Mouse (Mus musculus) CH12.LX (cell line): ENCODE results near the gene Tectb. TPM values are rescaled to one million over a fixed set of nuclear protein-coding genes. Genes with fewer than 3 reads are reported as not detected.

Source experiments
- DNase-seq: peaks from one replicate; pipeline ENCODE4 v3.0.0-alpha.2; 2013; ENCODE audit errors: extremely low read depth
- H3K27ac ChIP-seq: 2 replicates; pipeline ENCODE4 v1.5.1; 2012; ENCODE audit warnings: low read depth, mild to moderate bottlenecking, control low read depth, moderate library complexity; ENCODE audit not compliant: insufficient read depth
- H3K27me3 ChIP-seq: replicated peaks from 2 replicates; pipeline ENCODE3; 2012; ENCODE audit warnings: inconsistent platforms
- H3K36me3 ChIP-seq, 2 experiments: replicated peaks in 1 of 2; 2 replicates each; pipeline versions ENCODE3 to v1.6.1; 2012; ENCODE audit warnings: inconsistent platforms in 1 of 2, low read length in 1 of 2, mild to moderate bottlenecking in 1 of 2, mixed read lengths in 1 of 2, moderate library complexity in 1 of 2; ENCODE audit not compliant: control insufficient read depth in 1 of 2, insufficient read depth in 1 of 2
- H3K4me1 ChIP-seq, 2 experiments: 2 replicates each; pipeline ENCODE4 v1.6.1; 2012; ENCODE audit warnings: inconsistent platforms in 1 of 2, moderate library complexity in 1 of 2; ENCODE audit not compliant: insufficient read depth in 2 of 2, control insufficient read depth in 1 of 2
- H3K4me2 ChIP-seq: 2 replicates; pipeline ENCODE4 v1.6.1; 2012; ENCODE audit warnings: low read depth, mild to moderate bottlenecking, control low read depth; ENCODE audit not compliant: poor library complexity, insufficient read depth, severe bottlenecking
- H3K4me3 ChIP-seq, 3 experiments: fragments of 150-350 bp in 1 of 3; sonication (generic) in 1 of 3; replicated peaks in 1 of 3; 2 replicates each; pipeline versions ENCODE3 to v1.5.1; 2011 to 2012; ENCODE audit warnings: low read depth in 2 of 3, low read length in 2 of 3, mild to moderate bottlenecking in 2 of 3, moderate library complexity in 2 of 3, control low read depth in 1 of 3, improper control_type of control experiment in 1 of 3, inconsistent platforms in 1 of 3, mixed read lengths in 1 of 3; ENCODE audit not compliant: poor library complexity in 1 of 3
- H3K79me2 ChIP-seq: replicated peaks from 2 replicates; pipeline ENCODE4 v1.6.1; 2012; ENCODE audit warnings: mild to moderate bottlenecking, moderate library complexity; ENCODE audit not compliant: control insufficient read depth, poor library complexity, insufficient read depth, severe bottlenecking; ENCODE audit errors: extremely low read depth
- H3K9ac ChIP-seq: 2 replicates; pipeline ENCODE4 v1.6.1; 2012; ENCODE audit warnings: low read depth, mild to moderate bottlenecking, control low read depth, moderate library complexity; ENCODE audit not compliant: insufficient read depth
- H3K9me3 ChIP-seq: replicated peaks from 2 replicates; pipeline ENCODE3; 2012; ENCODE audit warnings: low read length, inconsistent platforms, mixed read lengths
- BHLHE40 ChIP-seq: IDR thresholded peaks from 2 replicates; pipeline ENCODE4 v1.6.1; 2011; ENCODE audit warnings: mild to moderate bottlenecking, low read depth, low read length, improper control_type of control experiment
- CHD1 ChIP-seq: IDR thresholded peaks from 2 replicates; pipeline ENCODE4 v1.6.1; 2012; ENCODE audit warnings: low read depth, low read length, improper control_type of control experiment, inconsistent platforms
- CTCF ChIP-seq, 2 experiments: IDR thresholded peaks in 1 of 2; conservative IDR thresholded peaks in 1 of 2; 2 replicates each; pipeline ENCODE4 v1.5.1; 2011 to 2012; ENCODE audit warnings: low read depth in 2 of 2, low read length in 2 of 2, improper control_type of control experiment in 1 of 2, inconsistent platforms in 1 of 2, mild to moderate bottlenecking in 1 of 2, moderate library complexity in 1 of 2
- E2F4 ChIP-seq: IDR thresholded peaks from 2 replicates; pipeline ENCODE4 v1.6.1; 2011; ENCODE audit warnings: low read depth, low read length, improper control_type of control experiment; ENCODE audit not compliant: insufficient replicate concordance
- ELF1 ChIP-seq: IDR thresholded peaks from 2 replicates; pipeline ENCODE4 v1.6.1; 2014; ENCODE audit warnings: low read depth, mild to moderate bottlenecking, inconsistent platforms, low read length, improper control_type of control experiment
- EP300 ChIP-seq: IDR thresholded peaks from 2 replicates; pipeline ENCODE4 v1.6.1; 2011; ENCODE audit warnings: low read length, improper control_type of control experiment
- GABPA ChIP-seq: IDR thresholded peaks from 2 replicates; pipeline ENCODE4 v1.6.1; 2012; ENCODE audit warnings: low read depth, low read length, improper control_type of control experiment, inconsistent platforms; ENCODE audit not compliant: insufficient replicate concordance
- IRF4 ChIP-seq: IDR thresholded peaks from 2 replicates; pipeline ENCODE4 v1.6.1; 2014; ENCODE audit warnings: low read depth, mild to moderate bottlenecking, inconsistent platforms, low read length, improper control_type of control experiment
- JUN ChIP-seq: IDR thresholded peaks from 2 replicates; pipeline ENCODE4 v1.6.1; 2011; ENCODE audit warnings: low read depth, mild to moderate bottlenecking, low read length, improper control_type of control experiment, moderate library complexity; ENCODE audit not compliant: insufficient read depth
- JUND ChIP-seq: conservative IDR thresholded peaks from 2 replicates; pipeline ENCODE4 v1.6.1; 2011; ENCODE audit warnings: low read depth, low read length, improper control_type of control experiment
- KAT2A ChIP-seq: IDR thresholded peaks from 2 replicates; pipeline ENCODE4 v1.6.1; 2012; ENCODE audit warnings: low read length, improper control_type of control experiment, inconsistent platforms; ENCODE audit not compliant: insufficient replicate concordance
- MAFK ChIP-seq: IDR thresholded peaks from 2 replicates; pipeline ENCODE4 v1.6.1; 2011; ENCODE audit warnings: low read length, improper control_type of control experiment; ENCODE audit not compliant: insufficient replicate concordance
- MXI1 ChIP-seq: IDR thresholded peaks from 2 replicates; pipeline ENCODE4 v1.6.1; 2011; ENCODE audit warnings: mild to moderate bottlenecking, low read depth, low read length, improper control_type of control experiment
- NELFE ChIP-seq: IDR thresholded peaks from 2 replicates; pipeline ENCODE4 v1.6.1; 2011; ENCODE audit warnings: low read depth, low read length, improper control_type of control experiment
- NRF1 ChIP-seq: IDR thresholded peaks from 2 replicates; pipeline ENCODE4 v1.6.1; 2014; ENCODE audit warnings: low read depth, mild to moderate bottlenecking, inconsistent platforms, low read length, improper control_type of control experiment, moderate library complexity
- PAX5 ChIP-seq: IDR thresholded peaks from 2 replicates; pipeline ENCODE4 v1.6.1; 2012; ENCODE audit warnings: low read length, inconsistent platforms, mixed read lengths
- POLR2A ChIP-seq: IDR thresholded peaks from 2 replicates; pipeline ENCODE4 v1.6.1; 2011; ENCODE audit warnings: low read depth, mild to moderate bottlenecking, improper control_type of control experiment, low read length
- RAD21 ChIP-seq: IDR thresholded peaks from 2 replicates; pipeline ENCODE4 v1.6.1; 2011; ENCODE audit warnings: low read depth, mild to moderate bottlenecking, low read length, improper control_type of control experiment, moderate library complexity
- RCOR1 ChIP-seq: conservative IDR thresholded peaks from 2 replicates; pipeline ENCODE4 v1.6.1; 2012; ENCODE audit warnings: low read depth, mild to moderate bottlenecking, inconsistent platforms, low read length, improper control_type of control experiment
- SMC3 ChIP-seq: IDR thresholded peaks from 2 replicates; pipeline ENCODE4 v1.6.1; 2011; ENCODE audit warnings: low read depth, low read length, improper control_type of control experiment
- TBP ChIP-seq: conservative IDR thresholded peaks from 2 replicates; pipeline ENCODE4 v1.6.1; 2011; ENCODE audit warnings: low read depth, low read length, improper control_type of control experiment
- USF1 ChIP-seq: IDR thresholded peaks from 2 replicates; pipeline ENCODE4 v1.6.1; 2014; ENCODE audit warnings: low read depth, mild to moderate bottlenecking, inconsistent platforms, low read length, improper control_type of control experiment
- ZKSCAN1 ChIP-seq: IDR thresholded peaks from 2 replicates; pipeline ENCODE4 v1.6.1; 2012; ENCODE audit warnings: low read depth, inconsistent platforms, low read length, improper control_type of control experiment, borderline replicate concordance
- dilution Hi-C: fragments of 300-500 bp; cut with MboI; formaldehyde crosslinking; loops from 2 replicates; pipeline ENCODE4 v1.14.3; 2020; ENCODE audit warnings: low sequenced_read_pairs; ENCODE audit not compliant: extremely low pct_unique_long_range_greater_than_20kb, extremely low pct_ligation_motif_present
- in situ Hi-C: fragments of 300-500 bp; cut with MboI; formaldehyde crosslinking; loops from 3 replicates; pipeline ENCODE4 v1.14.3; 2019; ENCODE audit warnings: low sequenced_read_pairs, low pct_ligation_motif_present, low pct_unique_long_range_greater_than_20kb, mixed read lengths
- polyA plus RNA-seq: library from polyadenylated mRNA; unstranded; fragments of >175 nt; gene quantifications from 2 replicates; pipeline ENCODE4 v1.2.1, GENCODE M21; 2012; ENCODE audit warnings: low read depth; ENCODE audit not compliant: insufficient read length
- total RNA-seq, 2 experiments: library from RNA; depleted of rRNA; stranded (reverse); fragments of 300-350 nt in 1 of 2; fragments of >200 nt in 1 of 2; gene quantifications; 2 replicates each; pipeline ENCODE4 v1.2.3; 2012 to 2014

Gene Tectb
- total and polyA plus RNA-seq, 3 experiments, result not detected

- peaks cover 4% of the 10 kb centered on the region for H3K27me3 ChIP-seq
- H3K4me2 ChIP-seq, result no peak overlapping the region
- dilution Hi-C loops (no loop called here), in situ Hi-C loops (no loop called here)
- H3K9me3 ChIP-seq, result no peaks in the 10 kb centered on the region
- no peak overlapping the region for H3K4me3 ChIP-seq
- no peak for DNase-seq
- H3K27ac ChIP-seq, result no peak overlapping the region
- H3K9ac ChIP-seq, result no peak overlapping the region
- no peak for TF ChIP-seq JUND
- TF ChIP-seq MAFK, result no peak
- TF ChIP-seq MXI1, result no peak
- no peak for TF ChIP-seq RCOR1
- TF ChIP-seq TBP, result no peak
- no peak for TF ChIP-seq JUN
- TF ChIP-seq NELFE, result no peak
- no peaks in the 10 kb centered on the region for H3K36me3 ChIP-seq
- no peaks in the 10 kb centered on the region for H3K79me2 ChIP-seq
- H3K4me1 ChIP-seq, result peaks cover 10 to 16% of the 10 kb centered on the region in 2 experiments
Observed at GRCm38 (mm10) chr19:55236026-55236425, 55.5 kb downstream of the Tectb start.

- Histone ChIP-seq H3K4me1 (peaks cover 10 to 11% of the 10 kb centered on the region in 2 experiments; a peak in 3 of 4 replicates), H3K27ac (no peak overlapping the region), H3K9ac (no peak overlapping the region), H3K36me3 (no peaks in the 10 kb centered on the region), H3K79me2 (no peaks in the 10 kb centered on the region), H3K4me2 (no peak overlapping the region), H3K9me3 (no peaks in the 10 kb centered on the region), H3K4me3 (no peak overlapping the region), H3K27me3 (peaks cover 4% of the 10 kb centered on the region)
- no peak for DNase-seq
- dilution Hi-C loops (no loop called here), in situ Hi-C loops (no loop called here)
- TF ChIP-seq CTCF (conservative IDR thresholded peaks at IDR 0.05 in 1 of 2, IDR thresholded peaks at IDR 0.05 in 1 of 2; ENCODE audit: low read depth in 2 of 2, low read length in 2 of 2) (no peak), SMC3 (no peak), KAT2A (no peak), PAX5 (no peak), BHLHE40 (no peak), MAFK (no peak), NRF1 (no peak), POLR2A (no peak)
Observed at GRCm38 (mm10) chr19:55236564-55236963, 56.0 kb downstream of the Tectb start.

GRCm38 (mm10) chr19:55239766-55240426 lies 59.4 kb downstream of the Tectb start:
- in situ Hi-C loops, result no loop called here
- TF ChIP-seq RCOR1, result no peak
- TF ChIP-seq USF1, result no peak
- peak; percentile 56 for TF ChIP-seq EP300
- peak; percentile 18; the same call in 1 of the 2 replicates for TF ChIP-seq JUN
- no peak for TF ChIP-seq POLR2A
- peak; percentile 62 for TF ChIP-seq IRF4
- no peak for TF ChIP-seq GABPA
- TF ChIP-seq TBP, result no peak
- no peak for TF ChIP-seq ZKSCAN1
- TF ChIP-seq CHD1, result no peak
- no peak for TF ChIP-seq ELF1
- no peak for TF ChIP-seq NRF1
- TF ChIP-seq E2F4, result no peak
- TF ChIP-seq CTCF (conservative IDR thresholded peaks at IDR 0.05 in 1 of 2, IDR thresholded peaks at IDR 0.05 in 1 of 2; ENCODE audit: low read depth in 2 of 2, low read length in 2 of 2), result no peak
- TF ChIP-seq MXI1, result no peak
- no peak for TF ChIP-seq NELFE
- TF ChIP-seq RAD21, result no peak
- peak; percentile 54 for TF ChIP-seq JUND
- TF ChIP-seq BHLHE40, result 0 out of 2 replicates have a peak, but pooled peaks have one; percentile 15

More at GRCm38 (mm10) chr19:55239766-55240426, 59.4 kb downstream of the Tectb start:
- H3K4me2 ChIP-seq, result no peak overlapping the region
- no peaks in the 10 kb centered on the region for H3K79me2 ChIP-seq
- peaks cover 10 to 11% of the 10 kb centered on the region in 2 experiments; a peak in 3 of 4 replicates for H3K4me1 ChIP-seq
- H3K9ac ChIP-seq, result no peak overlapping the region
- H3K27ac ChIP-seq, result no peak overlapping the region
- no peaks in the 10 kb centered on the region for H3K36me3 ChIP-seq
- peaks cover 6% of the 10 kb centered on the region for H3K27me3 ChIP-seq
- no peak overlapping the region for H3K4me3 ChIP-seq
- dilution Hi-C loops, result no loop called here
- H3K9me3 ChIP-seq, result no peaks in the 10 kb centered on the region
- DNase-seq, result no peak
